Mouse (Mus musculus) embryo, embryonic 11 days (tissue): ENCODE measurements at regions not wholly inside any gene's neighbourhood (a gene's known extent, or its start where the extent isn't known, plus 50 kb on each side); places are given as distances from the start of the nearest gene placed in this dataset.

Experiments
- DNase-seq: peaks from one replicate; pipeline ENCODE4 v3.0.0-alpha.2; 2015

- no peak for DNase-seq
These were observed 59.7 kb upstream of the Ppara start for GRCm38 (mm10) chr15:85675126-85675525.

GRCm38 (mm10) chr15:85675736-85676135 lies 59.0 kb upstream of the Ppara start:
- DNase-seq, result no peak

GRCm38 (mm10) chr15:85676156-85676555 lies 58.6 kb upstream of the Ppara start:
- DNase-seq, result no peak

GRCm38 (mm10) chr15:85676871-85677270 lies 57.9 kb upstream of the Ppara start:
- no peak for DNase-seq

- DNase-seq, result no peak
These were observed 57.4 kb upstream of the Ppara start for GRCm38 (mm10) chr15:85677381-85677780.

- no peak for DNase-seq
These were observed 56.9 kb upstream of the Ppara start for GRCm38 (mm10) chr15:85677855-85678254.

- no peak for DNase-seq
These were observed 56.4 kb upstream of the Ppara start for GRCm38 (mm10) chr15:85678351-85678895.

GRCm38 (mm10) chr15:85678981-85679708 lies 55.6 kb upstream of the Ppara start:
- no peak for DNase-seq

- no peak for DNase-seq
These were observed 54.8 kb upstream of the Ppara start for GRCm38 (mm10) chr15:85679864-85680428.

- DNase-seq, result no peak
These were observed 54.1 kb upstream of the Ppara start for GRCm38 (mm10) chr15:85680460-85681224.

GRCm38 (mm10) chr15:85682116-85682515 lies 52.7 kb upstream of the Ppara start:
- no peak for DNase-seq

- DNase-seq, result no peak
These were observed 52.0 kb upstream of the Ppara start for GRCm38 (mm10) chr15:85682780-85683179.

- DNase-seq, result no peak
These were observed 51.5 kb upstream of the Ppara start for GRCm38 (mm10) chr15:85683271-85683670.

- no peak for DNase-seq
These were observed 51.1 kb upstream of the Ppara start for GRCm38 (mm10) chr15:85683716-85684115.

GRCm38 (mm10) chr15:85684164-85684708 lies 50.5 kb upstream of the Ppara start:
- no peak for DNase-seq

- no peak for DNase-seq
These were observed 49.9 kb upstream of the Ppara start for GRCm38 (mm10) chr15:85684875-85685274.
